Mouse (Mus musculus) ES-Bruce4 (cell line): ENCODE results near the gene Slc15a4.

Experiments used
- CTCF ChIP-seq: IDR thresholded peaks from one replicate; pipeline ENCODE4 v1.8.1; 2011; ENCODE audit warnings: low read depth, low read length
- EP300 ChIP-seq: IDR thresholded peaks from 2 replicates; pipeline ENCODE4 v1.6.1; 2011; ENCODE audit warnings: low read depth, low read length; ENCODE audit not compliant: insufficient read depth
- POLR2A ChIP-seq: IDR thresholded peaks from one replicate; pipeline ENCODE4 v1.8.1; 2011; ENCODE audit warnings: low read length; ENCODE audit not compliant: insufficient read depth

DNA sequence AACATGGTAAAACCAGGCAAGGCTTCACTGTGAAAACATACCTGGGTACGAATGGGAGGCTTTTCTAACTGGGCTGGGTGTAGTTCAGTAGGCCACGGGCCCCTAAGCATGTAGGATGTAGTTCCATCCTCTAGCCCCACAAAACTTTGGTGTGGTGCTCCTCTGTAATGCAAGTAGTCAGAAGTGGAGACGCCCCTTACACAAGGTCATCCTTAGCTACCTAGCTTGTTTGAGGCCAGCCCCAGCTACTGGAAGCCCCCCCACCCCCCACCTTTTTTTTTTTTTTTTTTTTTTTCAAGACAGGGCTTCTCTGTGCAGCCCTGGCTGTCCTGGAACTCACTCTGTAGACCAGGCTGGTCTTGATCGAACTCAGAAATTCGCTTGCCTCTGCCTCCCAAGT is 28.3 kb upstream of the Slc15a4 start:
- TF ChIP-seq POLR2A: no peak
- TF ChIP-seq EP300: no peak
- no peak for TF ChIP-seq CTCF
